Mouse (Mus musculus) kidney, postnatal 0 days (tissue): Measurements from ENCODE around the gene Igf2bp3. TPM values are rescaled to one million over a fixed set of nuclear protein-coding genes. Genes with fewer than 3 reads are reported as not detected.

ENCODE experiments used
- ATAC-seq: fragments of 200-750 bp; cut with Nextera tagmentation; replicated peaks from 2 replicates; pipeline ENCODE4 v1.8.0; 2017; ENCODE audit warnings: low read depth, moderate number of reproducible peaks, moderate TSS enrichment, moderate library complexity; ENCODE audit not compliant: low FRiP score
- DNase-seq: peaks from one replicate; pipeline ENCODE4 v3.0.0-alpha.2; 2016; ENCODE audit warnings: low spot score
- H3K27ac ChIP-seq: fragments of 300-500 bp; sonication (generic); 2 replicates; pipeline ENCODE4 v1.5.1; 2014; ENCODE audit warnings: mild to moderate bottlenecking
- H3K27me3 ChIP-seq: fragments of 300-500 bp; sonication (generic); 2 replicates; pipeline ENCODE4 v1.6.1; 2014; ENCODE audit warnings: low read length, mixed read lengths; ENCODE audit not compliant: insufficient read depth
- H3K36me3 ChIP-seq: fragments of 300-500 bp; sonication (generic); 2 replicates; pipeline ENCODE4 v1.6.1; 2014; ENCODE audit warnings: low read length, mixed read lengths; ENCODE audit not compliant: insufficient read depth
- H3K4me1 ChIP-seq: fragments of 300-500 bp; sonication (generic); replicated peaks from 2 replicates; pipeline ENCODE4 v1.6.1; 2014; ENCODE audit warnings: antibody characterized with exemption, low read length, mixed read lengths; ENCODE audit not compliant: insufficient read depth
- H3K4me2 ChIP-seq: fragments of 300-500 bp; sonication (generic); 2 replicates; pipeline ENCODE4 v1.6.1; 2014; ENCODE audit warnings: mild to moderate bottlenecking, low read length, moderate library complexity, mixed read lengths
- H3K4me3 ChIP-seq: fragments of 300-500 bp; sonication (generic); replicated peaks from 2 replicates; pipeline ENCODE4 v1.5.1; 2014; ENCODE audit warnings: low read depth, low read length
- H3K9ac ChIP-seq: fragments of 300-500 bp; sonication (generic); 2 replicates; pipeline ENCODE4 v1.6.1; 2014; ENCODE audit warnings: low read depth, low read length
- H3K9me3 ChIP-seq: fragments of 300-500 bp; sonication (generic); replicated peaks from 2 replicates; pipeline ENCODE4 v1.6.1; 2016; ENCODE audit warnings: low read length, inconsistent platforms, mixed read lengths
- CTCF ChIP-seq: IDR thresholded peaks from 2 replicates; pipeline ENCODE4 v1.5.1; 2016; ENCODE audit warnings: antibody characterized with exemption, low read depth, mild to moderate bottlenecking, moderate library complexity
- WGBS: fragments of 180-500 bp; shearing (Covaris S2); extraction: QIAGEN DNeasy Blood & Tissue Kit; methylation state at CpG from one replicate; pipeline ENCODE4 v1.1.7; 2014; 5-methylcytosine and 5-hydroxymethylcytosine counted together
- polyA plus RNA-seq: library from polyadenylated mRNA; unstranded; fragments of >200 nt; fragmentation: Nextera tagmentation; extraction: Ambion mirVana; gene quantifications from 2 replicates; pipeline ENCODE4 v1.2.1, GENCODE M21; 2015

Igf2bp3 gene
- polyA plus RNA-seq, 1 experiment from 2014 or later: 20.6 TPM

GRCm38 (mm10) chr6:49055256-49055733, 159.5 kb downstream of the Igf2bp3 start:
- Histone ChIP-seq H3K4me3 (no peak overlapping the region), H3K36me3 (no peaks in the 10 kb centered on the region), H3K27me3 (no peaks in the 10 kb centered on the region), H3K9me3 (no peaks in the 10 kb centered on the region), H3K4me1 (no peaks in the 10 kb centered on the region), H3K9ac (no peak overlapping the region), H3K27ac (no peak overlapping the region), H3K4me2 (no peak overlapping the region)
- ATAC-seq (no peak), DNase-seq (peak; percentile 18)
- TF ChIP-seq CTCF: no peak
- 12% methylated on average over 7 of the region's 7 CpGs for WGBS

- 65% methylated on average over 5 of the region's 5 CpGs for WGBS
Measured at GRCm38 (mm10) chr6:49052191-49052590, 162.6 kb downstream of the Igf2bp3 start.

GRCm38 (mm10) chr6:49050677-49051410, 163.9 kb downstream of the Igf2bp3 start:
- 76% methylated on average over 11 of the region's 11 CpGs for WGBS
- no peak for TF ChIP-seq CTCF
- ATAC-seq: no peak
- Histone ChIP-seq H3K4me2 (no peak overlapping the region), H3K36me3 (no peaks in the 10 kb centered on the region), H3K9me3 (no peaks in the 10 kb centered on the region), H3K27me3 (no peaks in the 10 kb centered on the region), H3K9ac (no peak overlapping the region), H3K4me1 (no peaks in the 10 kb centered on the region), H3K4me3 (no peak overlapping the region), H3K27ac (no peak overlapping the region)
- DNase-seq: no peak

More at GRCm38 (mm10) chr6:49052191-49052590, 162.6 kb downstream of the Igf2bp3 start:
- no peak for ATAC-seq
- Histone ChIP-seq H3K27ac (no peak overlapping the region), H3K4me3 (no peak overlapping the region), H3K36me3 (no peaks in the 10 kb centered on the region), H3K4me2 (no peak overlapping the region), H3K27me3 (no peaks in the 10 kb centered on the region), H3K9me3 (no peaks in the 10 kb centered on the region), H3K4me1 (no peaks in the 10 kb centered on the region), H3K9ac (no peak overlapping the region)
- no peak for DNase-seq
- no peak for TF ChIP-seq CTCF

GRCm38 (mm10) chr6:49048395-49048794, 166.4 kb downstream of the Igf2bp3 start:
- H3K4me1 ChIP-seq: no peaks in the 10 kb centered on the region
- ATAC-seq (no peak), DNase-seq (no peak)
- H3K27me3 ChIP-seq: no peaks in the 10 kb centered on the region
- H3K9me3 ChIP-seq: no peaks in the 10 kb centered on the region
- WGBS: 91% methylated on average over 10 of the region's 10 CpGs
- no peak overlapping the region for H3K4me2 ChIP-seq
- no peak for TF ChIP-seq CTCF
- no peak overlapping the region for H3K4me3 ChIP-seq
- H3K36me3 ChIP-seq: no peaks in the 10 kb centered on the region
- no peak overlapping the region for H3K27ac ChIP-seq
- no peak overlapping the region for H3K9ac ChIP-seq

GRCm38 (mm10) chr6:49047848-49048247, 166.9 kb downstream of the Igf2bp3 start:
- TF ChIP-seq CTCF: no peak
- no peaks in the 10 kb centered on the region for H3K9me3 ChIP-seq
- no peak for ATAC-seq
- DNase-seq: no peak
- WGBS: 70% methylated on average over 10 of the region's 10 CpGs
- H3K27ac ChIP-seq: no peak overlapping the region
- H3K4me2 ChIP-seq: no peak overlapping the region
- H3K4me3 ChIP-seq: no peak overlapping the region
- H3K27me3 ChIP-seq: no peaks in the 10 kb centered on the region
- H3K4me1 ChIP-seq: no peaks in the 10 kb centered on the region
- H3K9ac ChIP-seq: no peak overlapping the region
- H3K36me3 ChIP-seq: no peaks in the 10 kb centered on the region

GRCm38 (mm10) chr6:49046976-49047375, 167.8 kb downstream of the Igf2bp3 start:
- DNase-seq (no peak), ATAC-seq (no peak)
- 58% methylated on average over 8 of the region's 8 CpGs for WGBS
- Histone ChIP-seq H3K4me2 (no peak overlapping the region), H3K27me3 (no peaks in the 10 kb centered on the region), H3K27ac (no peak overlapping the region), H3K9me3 (no peaks in the 10 kb centered on the region), H3K4me3 (no peak overlapping the region), H3K9ac (no peak overlapping the region), H3K36me3 (no peaks in the 10 kb centered on the region), H3K4me1 (no peaks in the 10 kb centered on the region)
- no peak for TF ChIP-seq CTCF
